Comparison of ENCODE assay signal across 8 mouse cellular contexts in genomic region chr9:22467371-22468169, GRCm38 (mm10). TPM values are rescaled to one million over a fixed set of nuclear protein-coding genes. Genes with fewer than 3 reads are reported as not detected.
DNase-seq lines count a peak whose midpoint lies in the region; ATAC-seq lines count a peak whose summit lies in the region.

No protein-coding gene starts in this region.

- H3K4me2 ChIP-seq in embryonic facial prominence, embryonic 15.5 days (replicated peaks): peak overlapping the region; percentile 69

- H3K4me3 ChIP-seq in embryonic facial prominence, embryonic 15.5 days (replicated peaks): peak overlapping the region; percentile 92
- peak overlapping the region; percentile 51 for H3K4me3 ChIP-seq in macrophage (ENCODE audit: inconsistent target)

- DNase-seq in embryo, embryonic 10 days (ENCODE audit: low spot score): peak; percentile 50
- DNase-seq in embryo, embryonic 9.5 days (ENCODE audit: extremely low spot score): no peak
- peak; percentile 40 to 55 for DNase-seq in adrenal gland, postnatal 36 days
- DNase-seq in heart, postnatal 4 days: peak; percentile 54
- DNase-seq in layer of hippocampus, adult 9-11 months: peak; percentile 23
- peak; percentile 42 for DNase-seq in right cerebral cortex, postnatal 4 days

- peak; percentile 81 for ATAC-seq in embryonic facial prominence, embryonic 15.5 days (ENCODE audit: insufficient number of reproducible peaks, low FRiP score, low TSS enrichment, low read depth)

- H3K9me3 ChIP-seq in embryonic facial prominence, embryonic 15.5 days (replicated peaks): no peaks in the 10 kb centered on the region

- no peaks in the 10 kb centered on the region for H3K27me3 ChIP-seq in embryonic facial prominence, embryonic 15.5 days

- H3K79me2 ChIP-seq in macrophage (ENCODE audit: inconsistent target): peaks cover 47% of the 10 kb centered on the region

- under 1% methylated on average over 73 of the region's 73 CpGs for WGBS in embryonic facial prominence, embryonic 15.5 days
- WGBS in macrophage (ENCODE audit: missing documents): under 1% methylated on average over 73 of the region's 73 CpGs

- peak overlapping the region; percentile 89 for H3K9ac ChIP-seq in embryonic facial prominence, embryonic 15.5 days

- 0 out of 2 replicates have a peak, but pooled peaks cover 2% of the 10 kb centered on the region for H3K4me1 ChIP-seq in embryonic facial prominence, embryonic 15.5 days

- H3K36me3 ChIP-seq in embryonic facial prominence, embryonic 15.5 days: peaks cover 12% of the 10 kb centered on the region; the same call in 1 of the 2 replicates
- no peaks in the 10 kb centered on the region for H3K36me3 ChIP-seq in macrophage (ENCODE audit: inconsistent target)

- peak overlapping the region; percentile 90 for H3K27ac ChIP-seq in embryonic facial prominence, embryonic 15.5 days (replicated peaks)
- no peak overlapping the region for H3K27ac ChIP-seq in macrophage

RNA-seq across cellular contexts. Expression of gene Rp9, which starts 2.0 kb away (rescaled TPM):
- 10 to 100 TPM; 29.0 to 42.6 TPM for total RNA-seq in adrenal gland, postnatal 36 days (2021)
- polyA plus RNA-seq in embryonic facial prominence, embryonic 15.5 days (2015; fragmentation: Nextera tagmentation; extraction: Ambion mirVana): 68.3 and 70.9 TPM in 2 replicates
- 10 to 100 TPM; 44.7 to 46.9 TPM for total RNA-seq in heart, postnatal 4 days (2021)
- 10 to 100 TPM in 23 of 26 experiments, 1 to 10 TPM in 3; 7.2 to 44.0 (median 25.8) TPM for total RNA-seq in macrophage (2018; cell fraction: chromatin; rRNA removed)
- total RNA-seq in macrophage (2018; cell fraction: cytosol; rRNA removed): 10 to 100 TPM; 24.2 to 53.3 (median 34.2) TPM
- 10 to 100 TPM in 25 of 26 experiments, 1 to 10 TPM in 1; 8.0 to 47.5 (median 17.5) TPM for total RNA-seq in macrophage (2018; cell fraction: nucleus; rRNA removed)
- polyA plus RNA-seq in macrophage (2018): 42.8 to 49.9 TPM (median 44.0 TPM) in 3 replicates

RNA-seq across cellular contexts. Expression of gene Bbs9, which starts 7.9 kb away (rescaled TPM):
- total RNA-seq in adrenal gland, postnatal 36 days (2021): 10 to 100 TPM; 13.2 to 13.4 TPM
- polyA plus RNA-seq in embryonic facial prominence, embryonic 15.5 days (2015; fragmentation: Nextera tagmentation; extraction: Ambion mirVana): 12.8 and 15.0 TPM in 2 replicates
- 10 to 100 TPM; 14.0 to 15.9 TPM for total RNA-seq in heart, postnatal 4 days (2021)
- total RNA-seq in macrophage (2018; cell fraction: chromatin; rRNA removed): 10 to 100 TPM in 25 of 26 experiments, 1 to 10 TPM in 1; 7.7 to 56.0 (median 26.0) TPM
- 1 to 10 TPM; 3.5 to 9.5 (median 5.9) TPM for total RNA-seq in macrophage (2018; cell fraction: cytosol; rRNA removed)
- 10 to 100 TPM in 16 of 26 experiments, 1 to 10 TPM in 10; 4.2 to 39.6 (median 12.8) TPM for total RNA-seq in macrophage (2018; cell fraction: nucleus; rRNA removed)
- 2.5 to 15.5 TPM (median 6.7 TPM) in 3 replicates for polyA plus RNA-seq in macrophage (2018)

RNA-seq across cellular contexts. Expression of gene Gm17545, which starts 13.5 kb away (rescaled TPM):
- total RNA-seq in adrenal gland, postnatal 36 days (2021): not detected
- not detected in 2 replicates for polyA plus RNA-seq in embryonic facial prominence, embryonic 15.5 days (2015; fragmentation: Nextera tagmentation; extraction: Ambion mirVana)
- total RNA-seq in heart, postnatal 4 days (2021): not detected
- not detected for total RNA-seq in macrophage (2018; cell fraction: chromatin; rRNA removed)
- not detected for total RNA-seq in macrophage (2018; cell fraction: cytosol; rRNA removed)
- not detected for total RNA-seq in macrophage (2018; cell fraction: nucleus; rRNA removed)
- polyA plus RNA-seq in macrophage (2018): not detected in 3 replicates

RNA-seq across cellular contexts. Expression of gene 9530077C05Rik, which starts 56.3 kb away (rescaled TPM):
- total RNA-seq in adrenal gland, postnatal 36 days (2021): 1 to 10 TPM; 6.6 TPM
- polyA plus RNA-seq in embryonic facial prominence, embryonic 15.5 days (2015; fragmentation: Nextera tagmentation; extraction: Ambion mirVana): 5.0 and 7.4 TPM in 2 replicates
- total RNA-seq in heart, postnatal 4 days (2021): under 1 TPM; 0.70 to 0.76 TPM
- under 1 TPM in 2 of 26 experiments, not detected in 24; 0.16 to 0.45 TPM for total RNA-seq in macrophage (2018; cell fraction: chromatin; rRNA removed)
- total RNA-seq in macrophage (2018; cell fraction: cytosol; rRNA removed): not detected
- under 1 TPM in 2 of 26 experiments, not detected in 24; 0.20 to 0.30 TPM for total RNA-seq in macrophage (2018; cell fraction: nucleus; rRNA removed)
- polyA plus RNA-seq in macrophage (2018): 0.04 TPM in 1 of 3 replicates, not detected in the others
